Mouse (Mus musculus) stomach, postnatal 0 days (tissue): ENCODE measurements at regions not wholly inside any gene's neighbourhood (a gene's known extent, or its start where the extent isn't known, plus 50 kb on each side); places are given as distances from the start of the nearest gene placed in this dataset.

Source experiments
- CTCF ChIP-seq: IDR thresholded peaks from 2 replicates; pipeline ENCODE4 v1.5.1; 2016; ENCODE audit warnings: antibody characterized with exemption, low read depth, mild to moderate bottlenecking, moderate library complexity
- EP300 ChIP-seq: optimal IDR thresholded peaks from 2 replicates; pipeline ENCODE3; 2016; ENCODE audit warnings: antibody characterized with exemption

GRCm38 (mm10) chr3:50929013-50929412, 295.2 kb upstream of the Noct start:
- TF ChIP-seq CTCF, result no peak
- no peak for TF ChIP-seq EP300
